Mouse (Mus musculus) frontal cortex, postnatal 36 days (tissue): ENCODE results near the gene Specc1l.
"Not testable (repeated sequence)": the region's sequence is repeated elsewhere in the genome, so short reads cannot be mapped to it uniquely, and the experiment has no call there.

Experiments used
- DNase-seq, 2 experiments: peaks; one replicate each; pipeline ENCODE4 v3.0.0; 2022; ENCODE audit warnings: low spot score in 2 of 2

Specc1l gene

DNA sequence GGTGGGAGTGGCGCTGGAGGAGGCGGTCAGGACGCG lies 104.8 kb downstream of the Specc1l start, which contains the start of gene Adora2a:
Adora2a (plus strand) TSS at position 6 of the 36 bp plus-strand sequence.
- no peak for DNase-seq

DNA sequence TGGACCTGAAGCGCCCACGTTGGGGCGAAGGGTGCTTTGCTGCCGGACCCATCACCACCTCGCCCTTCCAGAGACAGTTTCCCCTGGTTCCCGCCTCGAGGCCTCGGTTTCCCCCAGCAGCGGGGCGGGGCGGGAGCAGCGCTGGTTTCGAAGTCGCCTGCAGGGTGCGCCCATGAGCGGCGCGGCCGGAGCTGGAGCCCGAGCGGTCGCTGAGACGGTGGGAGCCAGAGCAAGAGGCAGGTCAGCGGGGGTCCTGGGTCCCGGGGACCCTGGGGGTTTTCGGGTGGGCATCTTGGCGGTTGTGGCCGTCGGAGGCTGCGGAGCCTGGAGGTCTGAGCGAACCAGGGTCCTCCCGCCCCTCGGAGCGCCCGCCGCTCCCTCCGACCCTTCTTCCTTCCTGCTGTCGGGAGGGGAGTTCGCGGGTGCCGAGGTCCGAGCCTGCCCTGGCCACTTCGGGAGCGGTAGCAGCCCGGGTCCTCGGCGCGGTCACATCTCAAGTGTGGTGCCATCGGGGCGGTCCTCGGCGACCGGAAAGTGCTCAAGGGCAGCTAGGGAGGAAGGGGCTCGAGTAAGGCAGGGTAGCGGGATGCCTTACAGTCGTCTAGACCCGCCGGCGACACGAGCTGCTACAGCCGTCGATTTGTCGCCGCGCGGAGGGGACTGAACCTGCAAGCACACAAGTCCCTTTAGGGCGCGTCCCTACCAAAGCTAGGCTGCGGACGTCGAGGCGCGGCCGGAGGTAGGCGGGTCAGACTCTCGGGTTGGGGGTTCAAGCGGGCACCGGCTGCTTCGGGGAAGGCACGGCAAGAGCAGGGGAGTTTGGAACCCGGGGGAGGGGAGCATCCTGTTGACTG lies 105.3 kb downstream of the Specc1l start:
- peak; percentile 21 to 22 for DNase-seq

DNA sequence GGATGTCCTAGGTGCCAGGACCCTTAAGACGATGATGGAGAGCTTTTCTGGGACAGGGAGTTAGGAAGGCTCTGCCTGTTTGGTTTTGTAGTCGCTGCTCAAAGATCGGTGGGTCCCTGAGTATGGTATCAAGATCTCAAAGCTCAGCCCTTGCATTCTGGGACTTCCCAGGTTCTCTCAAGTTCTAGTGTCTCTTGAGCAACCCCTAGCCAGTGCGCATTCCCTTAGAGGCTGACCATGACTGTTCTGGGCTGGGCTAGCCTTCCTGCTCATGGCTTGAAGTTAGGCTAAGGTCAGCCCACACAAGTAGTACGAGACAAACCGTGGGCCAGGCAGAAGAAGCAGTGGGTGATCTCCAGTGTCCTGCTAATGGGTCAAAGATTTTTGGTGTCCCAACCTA lies 106.3 kb downstream of the Specc1l start:
- no peak for DNase-seq

DNA sequence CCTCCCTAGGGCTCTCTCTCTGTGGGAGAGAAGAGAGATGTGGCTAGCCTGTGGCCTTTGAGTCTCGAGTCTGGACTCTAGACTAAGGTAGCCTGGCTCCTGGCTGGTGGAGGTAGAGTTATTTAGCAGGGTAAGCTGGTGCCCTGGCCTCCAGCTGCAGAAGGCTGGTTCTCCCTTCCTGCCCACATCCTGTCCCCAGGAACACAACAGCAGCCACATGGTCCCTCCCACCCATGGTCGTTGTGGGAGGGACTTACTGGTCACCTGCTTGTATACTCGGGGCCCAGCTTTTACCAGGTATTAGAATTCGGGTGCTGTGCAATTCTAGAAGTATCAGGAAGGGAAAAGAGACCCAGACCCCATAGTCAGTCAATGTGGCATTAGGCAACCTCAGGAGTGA lies 108.4 kb downstream of the Specc1l start:
- DNase-seq: no peak

DNA sequence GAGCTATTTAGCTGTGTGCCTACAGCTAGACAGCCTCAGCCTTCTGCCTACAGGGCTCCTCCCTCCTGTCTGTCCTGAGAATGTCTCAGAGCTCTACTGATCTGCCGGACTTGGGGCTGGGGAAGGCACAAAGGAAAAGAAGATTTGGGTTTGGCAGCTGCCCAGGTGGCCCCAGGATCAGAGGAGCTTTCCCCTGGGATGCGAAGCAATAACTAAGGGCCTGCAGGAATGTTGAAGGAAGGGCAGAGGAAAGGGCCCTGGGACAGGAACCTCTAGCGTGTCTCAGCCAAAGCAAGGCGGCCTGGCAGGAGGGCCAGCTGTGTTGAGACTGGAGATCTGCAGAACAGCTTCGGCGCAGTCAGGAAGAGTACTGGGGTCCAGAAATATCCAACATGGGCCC lies 111.1 kb downstream of the Specc1l start:
- DNase-seq: no peak

DNA sequence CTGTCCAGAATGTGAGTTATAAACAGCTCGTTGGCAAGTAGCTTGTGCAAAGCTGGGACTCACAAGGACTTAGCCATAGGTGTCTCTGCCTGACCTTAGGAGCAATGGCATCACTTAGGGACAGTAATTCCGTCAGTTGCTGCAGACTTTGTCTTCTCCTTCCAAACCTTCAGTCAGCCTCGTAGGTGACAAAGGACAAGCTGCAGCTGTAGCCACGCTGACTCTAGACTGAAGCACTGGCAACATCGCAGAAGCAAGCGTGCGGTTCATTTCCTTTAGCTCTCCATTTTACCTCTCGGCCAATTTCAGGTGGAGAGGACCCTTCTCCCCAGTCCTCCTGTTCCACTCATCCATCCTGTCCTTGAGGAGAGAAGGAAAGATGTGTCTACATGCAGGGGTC lies 112.1 kb downstream of the Specc1l start:
- DNase-seq: no peak

DNA sequence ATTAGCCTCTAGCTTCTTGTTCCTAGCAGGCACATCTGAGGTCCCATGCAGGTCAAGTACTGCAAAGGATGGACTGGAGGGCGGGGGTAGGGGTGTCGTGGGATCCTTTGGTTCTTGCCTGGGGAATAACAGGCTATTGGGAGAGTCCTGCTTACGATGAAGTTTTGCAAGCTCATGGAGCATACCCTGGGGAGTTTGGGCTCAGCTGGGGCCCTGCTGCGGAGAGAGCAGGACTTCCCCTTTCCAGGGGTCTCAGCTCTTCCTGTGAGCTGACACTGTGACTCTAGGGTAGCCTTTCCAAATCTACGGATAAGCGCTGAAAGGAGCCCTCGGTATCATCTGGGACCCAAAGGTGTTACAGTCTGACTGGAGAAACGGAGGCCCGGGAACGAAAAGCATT lies 112.5 kb downstream of the Specc1l start:
- no peak for DNase-seq

DNA sequence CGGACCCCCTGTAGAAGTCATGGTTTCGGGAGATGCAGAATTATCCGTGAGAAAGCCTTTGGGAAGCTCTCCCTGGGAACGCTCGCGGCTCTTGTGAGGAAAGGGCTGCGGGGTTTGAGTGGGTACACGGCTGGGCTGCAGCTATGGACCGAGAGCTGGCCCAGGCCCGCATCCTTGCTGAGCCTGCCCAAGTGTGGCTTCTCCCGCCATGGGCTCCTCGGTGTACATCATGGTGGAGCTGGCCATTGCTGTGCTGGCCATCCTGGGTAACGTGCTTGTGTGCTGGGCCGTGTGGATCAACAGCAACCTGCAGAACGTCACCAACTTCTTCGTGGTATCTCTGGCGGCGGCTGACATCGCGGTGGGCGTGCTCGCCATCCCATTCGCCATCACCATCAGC lies 113.9 kb downstream of the Specc1l start:
- DNase-seq: no peak

DNA sequence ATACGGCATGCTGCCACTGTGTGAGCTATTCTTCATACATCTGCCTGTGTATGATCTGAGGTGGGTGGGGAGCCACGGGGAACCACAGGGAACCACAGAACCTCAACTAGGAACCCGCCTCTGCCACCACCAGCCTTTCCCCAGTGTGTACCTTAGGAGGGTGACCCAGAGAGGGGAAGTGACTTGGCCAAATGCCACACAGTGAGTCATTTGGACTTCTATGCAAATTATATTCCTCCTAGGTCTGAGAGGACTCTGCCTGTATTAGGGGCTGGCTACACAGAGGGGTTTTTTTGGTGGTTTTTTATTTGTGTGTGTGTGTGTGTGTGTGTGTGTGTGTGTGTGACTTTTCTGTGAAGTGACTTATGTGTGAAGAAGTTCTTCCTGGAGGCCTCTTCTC lies 114.7 kb downstream of the Specc1l start:
- DNase-seq: no peak

DNA sequence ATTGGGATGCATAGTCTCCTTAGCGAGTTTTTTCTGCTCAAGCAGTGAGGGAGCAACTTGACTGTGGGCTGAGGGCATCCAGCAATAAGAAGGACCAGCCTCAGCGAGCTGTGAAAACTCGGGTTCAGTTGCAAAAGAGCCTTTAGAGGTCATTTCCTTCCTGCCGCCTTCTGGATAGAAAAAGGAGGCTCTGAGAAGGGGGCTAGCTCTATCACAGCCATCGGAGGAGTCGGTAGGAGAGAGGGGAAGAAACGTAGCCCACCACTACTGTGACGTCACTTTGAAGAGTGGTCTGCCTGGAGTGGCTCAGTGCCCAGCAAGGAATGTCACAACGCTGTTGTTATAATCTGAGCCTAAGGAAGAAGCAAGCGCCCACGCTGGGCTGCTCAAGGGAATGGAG lies 115.2 kb downstream of the Specc1l start:
- DNase-seq: no peak

DNA sequence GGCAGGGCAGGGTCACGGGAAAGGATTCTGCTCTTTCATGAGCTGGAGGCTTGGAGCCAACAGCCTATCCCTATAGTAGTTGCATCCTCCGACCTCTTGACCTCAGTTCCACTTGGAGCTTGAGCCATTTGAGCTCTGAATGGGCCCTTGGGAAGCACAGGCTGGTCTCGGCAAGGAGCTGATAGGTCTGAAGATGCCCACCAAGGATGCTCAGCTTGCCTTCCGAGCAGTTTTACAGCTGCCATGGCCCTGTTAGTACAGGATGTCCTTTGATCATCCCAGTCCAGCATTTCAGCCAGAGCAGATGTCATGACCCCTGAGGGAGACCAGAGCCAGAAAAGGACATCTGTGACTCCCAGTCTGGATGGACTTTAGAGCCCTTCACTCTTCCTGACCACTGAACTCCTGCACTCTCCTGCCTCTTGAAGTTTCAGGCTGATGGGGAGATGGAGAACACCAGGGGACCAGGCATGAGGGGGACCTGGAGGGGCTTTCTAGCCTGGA lies 116.4 kb downstream of the Specc1l start:
- DNase-seq: no peak

DNA sequence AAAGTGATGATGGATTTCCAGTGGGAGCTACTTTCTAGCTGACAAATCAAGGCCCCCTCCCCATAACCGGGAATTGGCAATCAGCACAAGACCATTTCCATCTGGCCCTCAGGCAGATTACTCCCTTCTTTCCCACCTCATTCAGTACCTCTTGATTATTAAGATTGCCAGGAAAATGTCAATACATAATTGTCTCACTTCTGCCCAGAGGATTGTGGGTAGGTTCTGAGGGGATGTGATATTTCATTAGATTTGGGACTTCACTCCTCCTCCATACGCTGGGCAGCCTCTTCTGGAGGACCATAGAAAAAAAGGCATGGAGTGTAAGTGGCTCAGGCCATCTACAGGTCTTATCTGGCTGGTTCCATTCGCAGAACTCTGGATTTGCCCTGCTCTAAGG lies 120.4 kb downstream of the Specc1l start:
- no peak for DNase-seq

DNA sequence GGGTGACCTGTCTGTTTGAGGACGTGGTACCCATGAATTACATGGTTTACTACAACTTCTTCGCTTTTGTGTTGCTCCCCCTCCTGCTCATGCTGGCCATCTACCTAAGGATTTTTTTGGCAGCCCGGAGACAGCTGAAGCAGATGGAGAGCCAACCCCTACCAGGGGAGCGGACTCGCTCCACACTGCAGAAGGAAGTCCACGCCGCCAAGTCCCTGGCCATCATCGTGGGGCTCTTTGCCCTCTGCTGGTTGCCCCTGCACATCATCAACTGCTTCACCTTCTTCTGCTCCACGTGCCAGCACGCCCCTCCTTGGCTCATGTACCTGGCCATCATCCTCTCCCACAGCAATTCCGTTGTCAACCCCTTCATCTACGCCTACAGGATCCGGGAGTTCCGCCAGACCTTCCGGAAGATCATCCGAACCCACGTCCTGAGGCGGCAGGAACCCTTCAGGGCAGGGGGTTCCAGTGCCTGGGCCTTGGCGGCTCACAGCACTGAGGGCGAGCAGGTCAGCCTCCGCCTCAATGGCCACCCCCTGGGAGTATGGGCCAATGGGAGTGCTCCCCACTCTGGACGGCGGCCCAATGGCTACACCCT lies 121.4 kb downstream of the Specc1l start:
- DNase-seq: no peak

DNA sequence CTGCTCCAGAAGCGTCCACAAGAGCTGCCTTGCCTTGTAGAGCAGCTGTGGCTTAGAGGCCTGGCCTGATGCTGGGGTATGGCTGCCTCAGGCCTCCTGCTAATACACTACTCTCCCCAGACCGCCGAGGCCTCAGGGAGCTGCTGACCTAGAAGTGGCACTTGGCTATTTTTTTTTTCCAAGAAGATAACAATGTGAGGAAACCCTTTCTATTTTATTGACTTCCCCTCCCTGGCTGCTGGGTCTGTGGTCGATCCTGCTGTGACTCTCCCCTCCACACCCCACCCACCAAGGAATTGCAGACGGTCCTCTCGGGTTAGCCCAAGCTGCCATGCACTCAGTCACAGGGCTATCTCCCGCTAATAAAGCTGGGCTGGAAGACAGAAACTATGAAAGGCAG lies 122.3 kb downstream of the Specc1l start:
- DNase-seq: no peak

DNA sequence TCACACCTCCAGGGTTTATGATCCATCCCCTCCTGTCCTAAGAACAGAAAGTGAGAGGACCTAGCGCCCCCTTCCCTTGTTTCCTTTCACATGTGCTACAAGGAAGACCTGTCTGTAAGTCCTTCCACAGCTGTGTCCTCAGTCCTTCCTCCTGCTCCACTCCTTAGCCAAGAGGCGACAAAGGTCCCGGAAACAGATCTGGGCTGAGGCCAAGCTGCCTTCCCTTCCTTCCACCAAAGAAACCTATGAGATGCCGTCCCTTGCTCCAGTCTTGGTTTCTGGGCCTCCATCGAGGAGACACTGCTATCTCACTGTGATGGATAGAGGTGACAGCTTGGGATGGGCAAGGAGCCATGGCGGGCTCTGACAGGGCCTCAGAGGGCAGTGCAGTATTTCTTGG lies 123.2 kb downstream of the Specc1l start:
- no peak for DNase-seq

DNA sequence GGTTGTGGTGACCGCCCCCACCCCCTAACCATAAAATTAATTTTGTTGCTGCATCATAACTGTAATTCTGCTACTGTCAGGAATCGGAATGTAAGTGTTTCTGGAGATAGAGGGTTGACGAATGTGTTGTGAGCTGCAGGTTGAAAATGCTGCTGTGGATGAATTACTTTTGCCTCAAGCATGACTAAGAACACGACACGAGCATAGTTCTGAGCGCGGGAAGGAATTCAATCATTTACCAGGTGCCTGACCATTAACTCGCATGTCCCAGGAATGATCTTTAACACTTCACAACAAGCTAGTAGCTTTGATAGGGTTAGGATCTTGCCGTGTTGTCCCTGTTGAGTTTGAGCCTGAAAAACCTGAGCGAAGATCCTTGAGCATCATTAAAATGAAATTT lies 125.4 kb downstream of the Specc1l start:
- no peak for DNase-seq

DNA sequence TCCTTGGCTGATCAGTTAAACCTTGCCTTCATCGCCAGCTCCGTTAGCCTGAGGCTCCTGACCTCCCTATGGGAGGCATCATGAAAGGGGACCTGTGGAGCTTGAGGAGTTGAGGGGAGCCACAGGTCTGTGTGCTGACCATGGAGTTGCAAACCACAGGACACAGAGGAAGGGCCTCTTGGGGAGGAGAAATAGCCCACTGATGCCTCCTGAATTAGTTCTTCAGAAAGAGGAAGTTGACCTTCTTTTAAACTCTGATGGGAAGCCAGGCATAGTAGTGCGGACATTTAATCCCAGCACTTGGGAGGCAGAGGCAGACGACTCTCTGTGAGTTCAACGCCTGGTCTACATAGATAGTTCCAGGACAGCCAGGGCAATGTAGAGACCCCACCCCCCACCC lies 127.0 kb downstream of the Specc1l start:
- DNase-seq: no peak

DNA sequence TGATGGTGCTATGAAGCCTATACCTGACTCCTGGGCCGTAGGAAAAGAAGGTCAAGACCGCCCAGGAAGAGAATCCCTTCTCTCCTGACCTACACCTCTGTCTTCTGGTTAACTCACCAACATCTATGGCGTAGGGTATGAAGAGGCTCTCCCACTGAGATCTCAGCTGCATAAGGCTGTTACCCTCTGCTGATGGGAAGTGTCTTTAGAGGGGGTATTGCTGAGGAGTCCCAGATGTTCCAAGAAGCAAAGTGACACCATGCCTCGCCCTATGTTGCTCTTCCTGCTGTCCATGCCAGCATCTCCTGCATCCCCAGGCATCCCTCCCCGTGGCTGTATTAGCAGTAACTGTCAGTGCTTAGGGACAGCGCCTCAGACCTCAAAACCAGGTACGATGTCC lies 127.5 kb downstream of the Specc1l start:
- no peak for DNase-seq

DNA sequence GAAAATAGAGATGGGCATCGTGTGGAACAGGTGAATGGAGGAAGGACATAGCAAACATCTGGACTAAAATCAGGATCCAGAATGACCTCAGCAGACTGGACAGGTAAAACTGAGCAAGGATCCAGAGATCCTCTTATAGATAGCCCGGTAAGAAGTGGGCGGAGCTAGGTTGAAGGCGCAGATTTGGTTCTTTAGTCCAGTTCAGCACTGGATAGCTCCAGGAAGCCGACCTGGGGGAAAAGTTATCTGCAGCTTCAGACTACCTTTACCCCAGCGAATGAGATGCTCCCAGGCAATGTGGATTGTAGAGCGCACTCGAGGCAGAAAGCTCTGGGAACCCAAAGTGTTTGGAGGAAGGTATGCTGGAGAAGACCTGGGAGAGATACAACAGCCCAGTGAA lies 130.1 kb downstream of the Specc1l start:
- no peak for DNase-seq

DNA sequence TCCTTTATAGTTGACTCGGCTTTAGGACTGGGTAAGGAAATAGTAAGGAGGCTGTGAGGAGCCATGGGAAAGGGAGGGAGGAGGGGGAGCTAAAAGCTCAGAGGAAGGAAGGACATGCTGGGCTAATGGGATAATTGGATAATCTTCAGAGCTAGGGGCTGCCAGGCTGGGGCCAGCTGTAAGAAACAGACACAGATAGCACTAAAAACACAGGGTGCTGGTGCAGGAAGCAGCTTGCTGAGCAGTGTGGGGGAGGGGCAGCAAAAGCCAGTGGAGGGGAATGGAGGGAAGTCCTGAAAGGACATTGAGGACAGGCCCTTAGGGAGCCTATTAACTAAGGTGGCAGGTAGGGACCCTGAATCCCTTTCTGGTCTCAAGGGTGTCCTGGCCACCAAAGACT lies 132.7 kb downstream of the Specc1l start:
- DNase-seq: not testable (repeated sequence)

DNA sequence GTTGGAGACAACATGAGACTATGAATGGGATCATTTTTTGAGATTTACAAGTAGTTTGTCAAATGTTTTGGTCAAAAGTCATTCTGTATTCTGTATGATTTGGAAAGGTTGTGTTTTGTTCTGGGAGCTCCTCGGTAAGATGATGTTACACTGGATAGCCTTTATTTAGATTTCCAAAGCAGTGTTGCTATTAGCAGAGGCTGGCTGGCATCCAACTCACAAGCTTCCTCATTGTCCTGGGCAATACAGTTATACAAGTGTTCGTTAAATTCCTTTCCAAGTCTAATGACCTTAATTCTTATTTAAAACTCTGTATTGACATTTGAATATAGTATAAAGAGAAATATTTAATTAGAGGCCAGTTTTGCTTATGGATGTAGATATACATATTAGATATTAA lies 133.4 kb downstream of the Specc1l start:
- no peak for DNase-seq

DNA sequence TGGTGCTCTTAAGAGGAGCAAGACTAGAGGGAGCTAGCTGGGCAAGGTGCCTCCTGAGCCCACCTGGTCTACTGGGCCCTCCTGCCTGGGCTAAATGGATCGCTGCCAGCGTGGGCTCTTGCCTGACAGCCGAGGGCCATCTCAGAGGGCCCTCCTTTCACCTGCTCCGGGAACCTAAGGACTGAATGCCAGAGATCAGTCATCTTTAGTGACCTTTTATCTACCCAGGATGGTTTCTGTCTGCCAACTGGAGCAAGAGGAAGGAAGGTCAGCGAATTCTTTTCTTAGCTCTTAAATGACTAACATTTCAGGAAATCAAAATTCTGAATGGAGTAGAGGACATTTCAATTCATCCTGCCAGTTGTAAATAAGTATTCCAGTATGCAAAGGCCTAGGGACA lies 138.7 kb downstream of the Specc1l start:
- DNase-seq: no peak

DNA sequence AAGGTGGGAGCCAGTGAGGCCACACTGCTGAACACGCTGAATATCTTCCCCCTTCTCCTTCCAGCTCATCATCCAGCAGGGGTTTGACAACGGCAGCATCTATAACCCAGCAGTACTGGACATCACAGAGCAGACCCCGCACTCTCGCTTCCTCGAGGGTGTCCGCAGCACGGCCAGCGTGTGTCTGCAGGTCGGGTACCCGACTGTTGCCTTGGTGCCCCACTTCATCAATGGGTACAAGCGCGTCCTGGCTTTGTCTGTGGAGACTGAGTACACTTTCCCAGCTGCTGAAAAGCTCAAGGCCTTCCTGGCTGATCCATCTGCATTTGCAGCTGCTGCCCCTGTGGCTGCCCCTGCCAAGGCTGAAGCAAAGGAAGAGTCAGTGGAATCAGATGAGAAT lies 140.7 kb downstream of the Specc1l start:
- no peak for DNase-seq

DNA sequence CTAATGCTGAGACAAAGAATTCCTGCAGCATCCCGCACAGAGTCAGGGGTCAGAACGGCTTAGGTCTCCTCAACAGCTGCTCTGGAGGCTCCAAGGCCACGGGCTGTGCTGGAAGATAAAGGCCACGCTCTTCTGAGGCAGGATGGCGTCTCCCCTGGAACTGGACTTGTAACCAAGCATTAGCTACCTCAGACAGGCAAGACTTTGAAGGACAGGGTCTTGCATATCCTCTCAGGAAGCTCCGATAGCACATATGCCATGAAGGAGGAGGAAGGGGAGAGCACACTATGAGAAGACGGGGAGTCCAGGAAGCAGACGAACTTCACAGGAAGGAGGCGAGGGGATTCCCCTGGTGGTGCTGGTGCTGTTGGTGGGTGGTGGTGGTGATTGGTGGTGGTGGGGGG lies 142.0 kb downstream of the Specc1l start:
- DNase-seq: not testable (repeated sequence)
